Mouse (Mus musculus): ENCODE results near the gene Scrt2.
"Not testable (repeated sequence)": the region's sequence is repeated elsewhere in the genome, so short reads cannot be mapped to it uniquely, and the experiment has no call there.

The Scrt2 gene

DNA sequence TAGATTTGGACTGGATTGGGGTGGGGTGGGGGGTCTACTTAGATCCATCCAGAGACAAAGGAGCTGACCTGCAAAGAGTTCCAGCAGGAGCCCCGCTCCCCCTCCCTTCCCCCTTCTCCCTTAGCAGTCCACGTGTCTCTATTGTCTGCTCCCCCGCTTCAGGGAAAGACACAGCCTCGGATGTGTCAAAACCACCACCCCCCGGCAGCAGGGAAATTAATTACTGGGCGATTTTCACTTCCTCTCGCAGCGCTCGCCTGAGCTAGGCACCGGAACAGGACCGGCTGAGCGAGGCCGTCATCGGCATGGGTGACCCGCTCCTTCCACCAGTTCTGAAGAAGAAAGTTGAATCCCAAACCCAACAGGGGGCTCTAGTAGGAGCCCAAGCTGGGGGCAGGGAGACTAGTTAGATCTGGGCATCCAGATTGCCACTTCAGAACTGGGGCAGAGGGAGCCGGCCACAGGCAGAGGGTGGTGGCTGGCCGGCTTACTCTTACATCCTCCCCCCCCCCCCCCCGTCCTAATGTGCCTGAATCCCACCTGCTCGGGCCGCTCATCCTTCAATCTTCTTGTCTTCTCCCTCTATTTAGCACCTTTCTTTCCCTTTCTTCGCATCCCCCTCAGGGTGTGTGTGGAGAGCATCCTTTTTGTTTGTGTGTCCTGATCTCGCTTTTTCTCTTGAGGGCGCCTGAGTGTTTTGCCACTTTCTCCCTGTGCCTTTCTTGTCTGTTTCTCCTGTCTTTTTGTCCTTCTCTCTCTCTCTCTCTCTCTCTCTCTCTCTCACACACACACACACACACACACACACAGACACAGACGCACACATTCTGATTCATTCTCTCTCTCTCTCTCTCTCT is at the start of gene Scrt2:
TSS of gene Scrt2 (plus strand) at position 845 of the 857 bp plus-strand sequence.
- no peak for DNase-seq (ENCODE audit: low read depth)

GRCm38 (mm10) chr2:152040101-152040500 is 41.2 kb upstream of the Scrt2 start:
- DNase-seq (ENCODE audit: low read depth): no peak

GRCm38 (mm10) chr2:152047116-152048002 is 34.0 kb upstream of the Scrt2 start:
- DNase-seq (ENCODE audit: low read depth): no peak

DNA sequence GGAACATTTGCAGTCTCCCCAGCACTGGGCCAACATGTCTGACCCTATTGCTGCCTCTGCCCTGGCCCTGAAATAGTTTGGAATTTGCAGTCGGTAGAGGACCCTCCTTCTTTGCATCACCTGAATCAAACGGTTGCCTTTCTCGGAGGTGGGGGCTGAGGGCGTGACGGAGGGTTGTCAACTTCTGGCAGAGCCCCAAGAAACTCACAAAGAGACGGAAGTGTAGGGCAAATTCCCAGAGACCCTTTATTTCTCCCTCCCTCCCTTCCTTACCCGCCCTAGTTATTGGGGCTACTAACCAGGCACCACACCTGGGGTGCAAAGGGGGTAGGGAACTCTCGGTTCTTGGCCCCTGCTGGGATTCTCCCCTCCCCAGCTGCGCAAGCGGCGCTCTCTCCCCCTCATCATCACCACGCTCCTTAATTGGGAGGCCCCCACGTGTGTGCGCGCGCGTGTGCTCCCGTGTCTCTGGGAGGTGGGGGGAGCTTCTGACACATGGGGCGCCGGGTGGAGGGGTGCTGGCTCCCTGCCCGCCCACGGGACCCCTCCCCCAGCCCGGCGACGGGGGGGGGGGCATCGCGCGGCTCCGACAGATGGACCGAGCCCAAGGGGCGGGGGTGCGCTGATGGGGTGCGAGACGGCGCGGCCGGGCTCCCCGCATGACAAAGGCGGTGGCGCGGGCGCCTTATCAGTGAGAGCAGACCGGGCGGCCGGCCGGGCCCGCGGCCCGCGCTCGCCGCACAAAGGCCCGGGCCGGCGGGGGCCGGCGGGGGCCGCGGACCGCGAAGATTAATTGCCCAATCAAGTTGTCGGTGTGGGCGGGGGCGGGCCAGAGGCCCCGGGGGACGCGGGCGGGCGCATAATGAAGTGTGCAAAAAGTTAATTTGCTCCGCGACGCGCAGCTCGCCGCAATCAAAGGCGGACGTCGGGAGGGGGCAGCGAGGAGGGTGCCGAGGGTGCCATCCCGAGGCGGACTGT is 33.0 kb upstream of the Scrt2 start:
- DNase-seq (ENCODE audit: low read depth): no peak

DNA sequence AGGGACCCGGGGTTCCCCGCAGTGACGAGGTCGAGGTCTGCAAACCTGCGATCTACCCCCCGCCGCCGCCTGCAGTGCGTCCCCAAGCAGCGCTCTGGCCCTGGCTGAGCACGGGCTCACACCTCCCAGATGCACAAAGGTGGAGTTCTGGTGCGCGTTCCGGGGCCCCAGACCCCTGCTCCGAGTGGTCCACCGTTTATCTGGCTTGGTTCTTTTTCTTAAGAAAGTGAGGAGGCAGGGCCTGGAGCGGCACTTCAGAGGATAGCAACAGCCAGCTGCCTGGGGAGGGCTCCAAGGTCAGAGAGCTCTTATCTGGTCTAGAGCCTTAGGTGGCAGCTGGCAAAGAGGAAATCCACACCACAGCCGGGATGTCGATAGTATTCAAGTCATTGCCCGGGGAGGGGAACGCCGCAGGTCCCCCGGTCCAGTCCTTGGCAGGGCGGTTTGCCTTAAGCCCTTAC is 32.3 kb upstream of the Scrt2 start:
- no peak for DNase-seq (ENCODE audit: low read depth)

DNA sequence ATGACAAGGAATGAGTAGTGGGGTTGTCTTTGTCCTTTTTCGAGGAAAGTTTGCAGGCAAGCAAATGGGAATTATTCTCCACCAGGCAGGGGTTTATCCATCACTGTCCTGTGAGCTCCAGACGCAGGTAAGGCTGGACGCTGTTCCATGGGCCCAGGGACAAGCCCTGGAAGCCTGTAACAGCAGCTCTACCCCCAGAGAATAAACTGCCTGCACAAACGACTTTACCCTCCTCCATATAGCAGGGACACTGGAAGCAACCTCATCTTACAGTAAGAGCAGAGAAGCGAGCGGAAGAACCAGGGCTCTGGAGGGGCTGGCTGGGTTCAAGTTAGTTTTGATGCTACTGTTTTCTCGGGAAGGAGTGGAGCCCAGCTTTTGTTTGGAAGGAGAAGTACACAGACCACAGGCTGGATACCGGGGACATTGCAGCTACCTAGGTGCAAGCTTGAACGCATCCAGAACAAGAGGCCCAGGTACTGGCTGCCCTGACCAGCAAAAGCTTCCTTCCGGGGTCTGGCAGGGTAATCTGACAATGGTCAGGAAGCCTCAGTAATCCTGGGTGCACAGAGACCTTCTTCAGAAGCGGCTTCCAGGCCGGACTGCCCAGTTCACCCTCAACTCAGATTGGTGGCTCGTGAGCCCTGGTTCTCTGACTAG is 31.6 kb upstream of the Scrt2 start:
- no peak for DNase-seq (ENCODE audit: low read depth)

- no peak for DNase-seq (ENCODE audit: low read depth)
Measured at GRCm38 (mm10) chr2:152050316-152050715, 31.0 kb upstream of the Scrt2 start.

DNA sequence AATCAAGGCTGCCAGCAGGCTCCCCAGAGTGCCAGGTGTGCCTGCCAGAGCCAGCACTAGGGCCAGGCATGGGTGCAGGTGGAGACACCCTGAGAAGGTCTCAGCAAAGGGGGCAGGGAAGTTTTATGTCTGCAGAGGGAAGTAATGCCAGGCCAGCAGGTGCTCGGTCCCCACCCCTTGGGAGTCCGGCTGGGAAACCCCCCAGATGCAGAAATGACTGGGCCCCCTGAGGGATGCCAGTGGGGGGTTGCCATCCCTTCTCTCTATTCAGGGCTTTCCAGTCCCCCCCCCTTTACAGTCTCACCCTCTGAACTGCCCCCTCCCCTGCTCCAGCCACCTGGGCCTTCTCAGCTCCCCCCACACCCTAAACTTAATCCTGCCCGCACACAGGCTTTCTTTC is 29.3 kb upstream of the Scrt2 start:
- no peak for DNase-seq (ENCODE audit: low read depth)

- no peak for DNase-seq (ENCODE audit: low read depth)
Measured at GRCm38 (mm10) chr2:152055406-152055805, 25.9 kb upstream of the Scrt2 start.

GRCm38 (mm10) chr2:152056368-152057251 is 24.7 kb upstream of the Scrt2 start:
- no peak for DNase-seq (ENCODE audit: low read depth)

DNA sequence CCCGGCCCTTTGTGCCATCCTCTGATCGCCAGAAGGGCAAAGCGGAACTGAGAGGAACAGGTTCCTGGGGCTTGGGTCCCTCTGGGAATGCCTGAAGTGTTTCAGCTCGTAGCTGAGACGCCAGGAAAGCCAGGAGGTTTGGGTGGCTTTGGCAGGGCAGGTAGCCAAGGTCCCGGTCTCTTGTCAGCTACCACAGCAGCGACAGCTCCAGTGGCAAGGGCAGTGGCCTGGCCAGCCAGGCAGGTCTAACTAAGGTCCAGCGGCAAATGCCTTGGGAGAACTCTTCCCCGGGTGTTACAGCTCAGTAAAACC is 24.1 kb upstream of the Scrt2 start:
- no peak for DNase-seq (ENCODE audit: low read depth)

GRCm38 (mm10) chr2:152062817-152063216 is 18.5 kb upstream of the Scrt2 start:
- DNase-seq (ENCODE audit: low read depth): not testable (repeated sequence)

GRCm38 (mm10) chr2:152068660-152069433 is 12.5 kb upstream of the Scrt2 start:
- no peak for DNase-seq (ENCODE audit: low read depth)

DNA sequence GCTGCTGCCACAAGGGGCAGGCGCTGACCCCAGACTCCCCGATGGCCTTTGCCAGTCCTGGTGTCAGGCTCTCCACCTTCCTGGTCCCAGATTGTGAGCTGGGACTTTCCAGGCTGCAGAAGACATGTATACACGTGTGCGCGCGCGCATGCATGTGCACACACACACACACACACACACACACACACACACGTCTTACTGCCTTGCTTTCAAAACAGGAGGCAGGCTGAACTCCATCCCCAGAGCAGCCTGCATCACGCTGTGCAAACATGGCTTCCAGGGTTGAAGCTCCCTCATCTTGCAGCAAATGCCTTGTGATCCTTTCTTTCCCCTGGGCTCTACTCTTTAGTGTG is 11.9 kb upstream of the Scrt2 start:
- no peak for DNase-seq (ENCODE audit: low read depth)

DNA sequence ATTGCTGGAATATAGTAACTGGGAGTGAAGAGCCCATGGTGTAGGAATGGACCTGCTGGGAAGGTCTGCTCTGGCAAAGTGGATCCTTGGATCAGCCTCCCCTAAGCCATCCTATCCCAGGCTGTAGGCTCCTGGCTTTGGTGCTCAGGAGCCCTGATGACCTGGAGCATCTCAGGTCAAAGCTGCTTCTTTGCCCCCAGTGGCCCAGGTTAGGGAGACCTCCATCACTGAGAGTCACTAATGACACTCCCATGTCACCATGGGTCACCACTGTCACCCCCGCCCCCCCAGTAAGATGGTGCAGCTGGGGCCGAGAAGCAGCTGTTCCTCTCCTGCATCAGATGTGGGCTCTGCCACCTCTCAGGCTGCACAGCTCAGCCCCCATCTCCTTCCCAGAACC is 11.4 kb upstream of the Scrt2 start:
- no peak for DNase-seq (ENCODE audit: low read depth)

GRCm38 (mm10) chr2:152074521-152074920 is 6.8 kb upstream of the Scrt2 start:
- DNase-seq (ENCODE audit: low read depth): no peak

DNA sequence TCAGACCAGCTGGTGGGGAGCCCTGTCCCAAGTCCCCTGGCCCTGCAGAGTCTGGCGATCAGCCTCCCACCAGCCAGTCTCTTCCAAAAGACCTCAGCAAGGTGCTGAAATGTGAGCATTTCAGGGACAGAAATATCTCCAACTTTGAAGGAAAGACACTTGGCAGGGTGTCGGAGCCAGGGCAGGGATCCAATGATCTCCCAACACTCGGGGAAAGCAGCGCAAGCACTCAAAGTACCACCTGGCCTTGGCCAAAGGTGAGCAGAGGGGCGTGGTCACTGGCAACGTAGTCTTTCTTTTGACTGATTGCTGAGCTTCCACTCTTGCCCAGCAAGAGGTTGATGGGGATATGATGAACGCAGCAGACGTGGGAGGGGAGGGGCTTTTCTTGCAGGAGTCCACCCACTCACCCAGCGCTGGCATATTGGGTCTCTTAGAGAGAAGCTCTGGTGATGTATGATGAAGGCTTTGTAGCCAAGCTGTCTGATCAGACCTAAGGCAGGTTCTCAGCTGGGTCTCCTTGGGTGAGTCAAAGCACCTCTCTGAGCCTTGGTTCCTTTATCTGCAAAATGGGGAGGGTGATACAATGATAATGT is 5.9 kb upstream of the Scrt2 start:
- no peak for DNase-seq (ENCODE audit: low read depth)

DNA sequence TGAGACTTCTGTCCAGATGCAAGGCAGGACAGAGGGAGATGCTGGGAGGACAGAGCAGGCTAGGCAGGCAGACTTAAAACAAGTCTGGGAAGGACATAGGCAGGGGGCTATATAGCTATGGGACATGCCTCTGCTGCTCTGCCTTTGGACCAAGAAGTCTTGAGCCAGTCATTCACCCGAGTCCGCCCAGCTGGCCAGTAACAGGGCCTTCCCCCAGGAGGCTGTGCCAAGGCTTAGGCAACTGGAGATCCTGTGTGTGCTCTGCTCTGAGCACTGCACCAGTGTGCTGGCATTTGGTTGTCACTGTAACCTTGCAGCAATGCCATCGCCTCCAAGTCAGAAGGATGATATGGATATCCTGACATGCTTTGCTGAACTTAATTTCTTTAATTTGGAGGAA is 4.0 kb upstream of the Scrt2 start:
- no peak for DNase-seq (ENCODE audit: low read depth)

Measured in c-Kit-positive CD71-positive TER-119-negative erythroid progenitor cells, embryonic 14.5 days (primary cell).